Mouse (Mus musculus) embryonic facial prominence, embryonic 12.5 days (tissue): Measurements from ENCODE around the gene Tex50. TPM values are rescaled to one million over a fixed set of nuclear protein-coding genes. Genes with fewer than 3 reads are reported as not detected.
"Not testable (repeated sequence)": the region's sequence is repeated elsewhere in the genome, so short reads cannot be mapped to it uniquely, and the experiment has no call there.

Source experiments
- ATAC-seq: fragments of 200-750 bp; cut with Nextera tagmentation; 2 replicates; pipeline ENCODE4 v1.8.0; 2017; ENCODE audit not compliant: insufficient number of reproducible peaks, insufficient read depth, low FRiP score, low TSS enrichment
- H3K27ac ChIP-seq: fragments of 300-500 bp; sonication (generic); 2 replicates; pipeline ENCODE4 v1.5.1; 2016; ENCODE audit warnings: mild to moderate bottlenecking
- H3K27me3 ChIP-seq: fragments of 300-500 bp; sonication (generic); 2 replicates; pipeline ENCODE4 v1.6.1; 2016; ENCODE audit warnings: mild to moderate bottlenecking, moderate library complexity
- H3K36me3 ChIP-seq: fragments of 300-500 bp; sonication (generic); 2 replicates; pipeline ENCODE4 v1.6.1; 2016; ENCODE audit warnings: mild to moderate bottlenecking
- H3K4me1 ChIP-seq: fragments of 300-500 bp; sonication (generic); 2 replicates; pipeline ENCODE4 v1.6.1; 2016
- H3K4me2 ChIP-seq: fragments of 300-500 bp; sonication (generic); replicated peaks from 2 replicates; pipeline ENCODE4 v1.6.1; 2016; ENCODE audit warnings: mild to moderate bottlenecking, moderate library complexity
- H3K4me3 ChIP-seq: fragments of 300-500 bp; sonication (generic); 2 replicates; pipeline ENCODE4 v1.5.1; 2016; ENCODE audit warnings: mild to moderate bottlenecking
- H3K9ac ChIP-seq: fragments of 300-500 bp; sonication (generic); 2 replicates; pipeline ENCODE4 v1.6.1; 2016; ENCODE audit warnings: mild to moderate bottlenecking, moderate library complexity
- H3K9me3 ChIP-seq: fragments of 300-500 bp; sonication (generic); 2 replicates; pipeline ENCODE4 v1.6.1; 2016; ENCODE audit warnings: mild to moderate bottlenecking, moderate library complexity
- WGBS: fragments of 180-500 bp; shearing (Covaris S2); methylation state at CpG from one replicate; pipeline ENCODE4 v1.1.7; 2016; 5-methylcytosine and 5-hydroxymethylcytosine counted together
- polyA plus RNA-seq: library from polyadenylated mRNA; unstranded; fragments of >200 nt; fragmentation: Nextera tagmentation; extraction: Ambion mirVana; gene quantifications from 2 replicates; pipeline ENCODE4 v1.2.1, GENCODE M21; 2016

Tex50 gene
- polyA plus RNA-seq, 1 experiment from 2014 or later = 0.49 TPM

GRCm38 (mm10) chr1:161156546-161156945, 2.6 kb downstream of the Tex50 start:
- H3K4me2 ChIP-seq = no peak overlapping the region

GRCm38 (mm10) chr1:161151098-161151497, 8.0 kb downstream of the Tex50 start:
- ATAC-seq = no peak
- 74% methylated on average over 6 of the region's 6 CpGs for WGBS

More at GRCm38 (mm10) chr1:161156546-161156945, 2.6 kb downstream of the Tex50 start:
- Histone ChIP-seq H3K4me1 (no peaks in the 10 kb centered on the region), H3K36me3 (no peaks in the 10 kb centered on the region), H3K27ac (no peak overlapping the region), H3K9me3 (no peaks in the 10 kb centered on the region), H3K9ac (no peak overlapping the region), H3K4me3 (no peak overlapping the region), H3K27me3 (no peaks in the 10 kb centered on the region)
- WGBS = 88% methylated on average over 10 of the region's 10 CpGs
- no peak for ATAC-seq

GRCm38 (mm10) chr1:161147888-161148287, 11.2 kb downstream of the Tex50 start:
- H3K9me3 ChIP-seq = no peaks in the 10 kb centered on the region
- H3K4me3 ChIP-seq = no peak overlapping the region
- no peaks in the 10 kb centered on the region for H3K27me3 ChIP-seq
- WGBS = 76% methylated on average over 2 of the region's 2 CpGs
- H3K27ac ChIP-seq = no peak overlapping the region
- no peak overlapping the region for H3K9ac ChIP-seq
- H3K4me1 ChIP-seq = no peaks in the 10 kb centered on the region
- H3K4me2 ChIP-seq = no peak overlapping the region
- ATAC-seq = no peak
- no peaks in the 10 kb centered on the region for H3K36me3 ChIP-seq

More at GRCm38 (mm10) chr1:161151098-161151497, 8.0 kb downstream of the Tex50 start:
- no peaks in the 10 kb centered on the region for H3K4me1 ChIP-seq
- H3K9ac ChIP-seq = no peak overlapping the region
- H3K27ac ChIP-seq = no peak overlapping the region
- no peak overlapping the region for H3K4me2 ChIP-seq
- no peaks in the 10 kb centered on the region for H3K36me3 ChIP-seq
- H3K4me3 ChIP-seq = no peak overlapping the region
- no peaks in the 10 kb centered on the region for H3K27me3 ChIP-seq
- no peaks in the 10 kb centered on the region for H3K9me3 ChIP-seq

- H3K27me3 ChIP-seq, H3K9ac ChIP-seq: not testable (repeated sequence)
- 79% methylated on average over 8 of the region's 8 CpGs for WGBS
These were observed 13.5 kb downstream of the Tex50 start for GRCm38 (mm10) chr1:161145611-161146010.

GRCm38 (mm10) chr1:161143216-161143615, 15.9 kb downstream of the Tex50 start:
- no peak for ATAC-seq
- 85% methylated on average over 7 of the region's 7 CpGs for WGBS
- H3K4me2 ChIP-seq = no peak overlapping the region

More at GRCm38 (mm10) chr1:161145611-161146010, 13.5 kb downstream of the Tex50 start:
- H3K27ac ChIP-seq, H3K4me2 ChIP-seq, H3K9me3 ChIP-seq, H3K4me1 ChIP-seq, H3K4me3 ChIP-seq, ATAC-seq, H3K36me3 ChIP-seq: not testable (repeated sequence)

GRCm38 (mm10) chr1:161142531-161143159, 16.5 kb downstream of the Tex50 start, which contains the start of gene Ankrd45:
TSS of gene Ankrd45 (plus strand) at chr1:161142691.
- peak within 1 kb of the TSS; percentile 55 for H3K9ac ChIP-seq
- no peaks in the 10 kb centered on the region for H3K36me3 ChIP-seq
- no peaks in the 10 kb centered on the region for H3K9me3 ChIP-seq
- H3K27ac ChIP-seq = no peak within 1 kb of the TSS
- WGBS = 5% methylated on average over 33 of the region's 33 CpGs
- H3K27me3 ChIP-seq = no peaks in the 10 kb centered on the region
- H3K4me2 ChIP-seq = peak within 1 kb of the TSS; percentile 71
- ATAC-seq = peak; percentile 80
- peak within 1 kb of the TSS; percentile 48 for H3K4me3 ChIP-seq
- no peaks in the 10 kb centered on the region for H3K4me1 ChIP-seq

More at GRCm38 (mm10) chr1:161143216-161143615, 15.9 kb downstream of the Tex50 start:
- Histone ChIP-seq H3K4me1 (no peaks in the 10 kb centered on the region), H3K27ac (no peak overlapping the region), H3K9me3 (no peaks in the 10 kb centered on the region), H3K36me3 (no peaks in the 10 kb centered on the region), H3K27me3 (no peaks in the 10 kb centered on the region), H3K9ac (no peak overlapping the region), H3K4me3 (no peak overlapping the region)

- Histone ChIP-seq H3K4me1 (no peaks in the 10 kb centered on the region), H3K4me2 (no peak overlapping the region), H3K4me3 (no peak overlapping the region), H3K27me3 (no peaks in the 10 kb centered on the region), H3K9ac (no peak overlapping the region), H3K9me3 (no peaks in the 10 kb centered on the region), H3K27ac (no peak overlapping the region), H3K36me3 (no peaks in the 10 kb centered on the region)
- ATAC-seq = no peak
- 80% methylated on average over 9 of the region's 9 CpGs for WGBS
These were observed 18.9 kb downstream of the Tex50 start for GRCm38 (mm10) chr1:161140026-161140762.

- H3K4me2 ChIP-seq = no peak overlapping the region
- no peak for ATAC-seq
- H3K36me3 ChIP-seq = no peaks in the 10 kb centered on the region
- H3K27ac ChIP-seq = no peak overlapping the region
- H3K27me3 ChIP-seq = no peaks in the 10 kb centered on the region
- no peaks in the 10 kb centered on the region for H3K4me1 ChIP-seq
- H3K9me3 ChIP-seq = no peaks in the 10 kb centered on the region
- no peak overlapping the region for H3K9ac ChIP-seq
- WGBS = 83% methylated on average over 2 of the region's 2 CpGs
- H3K4me3 ChIP-seq = no peak overlapping the region
These were observed 19.6 kb downstream of the Tex50 start for GRCm38 (mm10) chr1:161139496-161139895.

GRCm38 (mm10) chr1:161130726-161131664, 28.1 kb downstream of the Tex50 start, which contains the start of gene Klhl20:
TSS of gene Klhl20 (minus strand) at chr1:161131511.
- ATAC-seq = peak; percentile 90
- peak within 1 kb of the TSS; percentile 79 for H3K4me3 ChIP-seq
- H3K4me1 ChIP-seq = peaks cover 7% of the 10 kb centered on the region
- no peaks in the 10 kb centered on the region for H3K27me3 ChIP-seq
- H3K9ac ChIP-seq = peak within 1 kb of the TSS; percentile 85
- no peaks in the 10 kb centered on the region for H3K9me3 ChIP-seq
- WGBS = 2% methylated on average over 41 of the region's 41 CpGs
- peak within 1 kb of the TSS; percentile 81 for H3K4me2 ChIP-seq
- no peaks in the 10 kb centered on the region for H3K36me3 ChIP-seq
- H3K27ac ChIP-seq = peak within 1 kb of the TSS; percentile 82

- ATAC-seq = peak; percentile 68; the same call in 1 of the 2 replicates
- 60% methylated on average over 1 of the region's 1 CpGs for WGBS
These were observed 32.7 kb downstream of the Tex50 start for GRCm38 (mm10) chr1:161126461-161126860.

GRCm38 (mm10) chr1:161122661-161123418, 36.3 kb downstream of the Tex50 start:
- Histone ChIP-seq H3K27me3 (no peaks in the 10 kb centered on the region), H3K4me1 (no peaks in the 10 kb centered on the region), H3K9ac (no peak overlapping the region), H3K4me3 (no peak overlapping the region), H3K9me3 (no peaks in the 10 kb centered on the region), H3K27ac (no peak overlapping the region), H3K36me3 (no peaks in the 10 kb centered on the region), H3K4me2 (no peak overlapping the region)
- 92% methylated on average over 10 of the region's 10 CpGs for WGBS
- no peak for ATAC-seq

More at GRCm38 (mm10) chr1:161126461-161126860, 32.7 kb downstream of the Tex50 start:
- peaks cover 7% of the 10 kb centered on the region for H3K4me1 ChIP-seq
- no peaks in the 10 kb centered on the region for H3K9me3 ChIP-seq
- no peak overlapping the region for H3K9ac ChIP-seq
- H3K4me2 ChIP-seq = no peak overlapping the region
- no peak overlapping the region for H3K4me3 ChIP-seq
- no peaks in the 10 kb centered on the region for H3K36me3 ChIP-seq
- no peaks in the 10 kb centered on the region for H3K27me3 ChIP-seq
- no peak overlapping the region for H3K27ac ChIP-seq
